Mouse (Mus musculus) testis, adult 2 months (tissue): Measurements from ENCODE around the gene Itpr3.

Experiments
- CTCF ChIP-seq: fragments of 200-500 bp; IDR thresholded peaks from 2 replicates; pipeline ENCODE4 v1.5.1; 2012; ENCODE audit warnings: low read depth, mild to moderate bottlenecking, inconsistent platforms, low read length, moderate library complexity; ENCODE audit not compliant: control insufficient read depth, insufficient read depth, insufficient replicate concordance
- POLR2A ChIP-seq: fragments of 200-500 bp; IDR thresholded peaks from 2 replicates; pipeline ENCODE4 v1.6.1; 2012; ENCODE audit warnings: low read depth, mild to moderate bottlenecking, inconsistent platforms, low read length, moderate library complexity; ENCODE audit not compliant: control insufficient read depth

DNA sequence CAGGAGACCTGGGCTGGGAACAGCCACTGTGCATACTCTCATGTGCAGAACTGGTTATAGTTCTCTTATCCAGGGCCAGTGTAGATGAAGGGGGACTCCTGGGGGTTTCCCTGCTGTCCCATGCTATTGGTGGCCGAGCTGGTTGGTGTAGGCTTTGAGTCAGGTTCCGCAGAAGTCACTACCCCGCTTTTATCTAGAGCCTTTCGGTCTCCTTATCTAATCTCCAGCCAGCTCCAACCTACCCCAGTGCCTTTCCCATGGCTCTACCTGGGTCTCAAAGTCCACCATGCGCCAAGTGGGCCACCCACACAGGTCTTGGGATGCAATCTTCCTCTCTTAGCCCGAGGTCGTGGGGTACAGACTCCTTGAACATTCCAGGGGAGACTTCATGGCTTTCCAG lies 9.0 kb downstream of the Itpr3 start:
- TF ChIP-seq CTCF (no peak), POLR2A (no peak)
